Mouse (Mus musculus): ENCODE results near the gene Camkmt. TPM values are rescaled to one million over a fixed set of nuclear protein-coding genes. Genes with fewer than 3 reads are reported as not detected.

Gene Camkmt
- polyA plus RNA-seq, 1 experiment = 6.7 TPM

DNA sequence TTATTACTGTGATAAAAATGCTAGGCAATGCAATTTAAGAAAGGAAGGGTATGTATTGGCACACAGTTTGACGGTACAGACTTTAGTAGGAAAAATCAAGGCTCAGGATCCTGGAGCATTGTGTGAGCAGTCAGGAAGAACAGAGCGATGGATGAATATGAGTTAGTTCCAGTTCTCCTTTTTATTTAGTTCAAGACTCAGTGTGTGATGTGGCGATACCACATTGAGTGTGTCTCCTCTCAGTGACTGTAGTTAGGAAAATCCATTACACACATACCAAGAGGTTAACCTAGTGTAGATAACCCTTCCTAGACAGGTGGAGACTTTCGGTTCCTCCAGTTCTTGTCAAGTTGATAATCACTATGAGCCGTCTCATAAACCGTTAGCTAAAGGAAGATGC lies 1.4 kb downstream of the Camkmt start:
- DNase-seq (ENCODE audit: low read depth) = no peak

DNA sequence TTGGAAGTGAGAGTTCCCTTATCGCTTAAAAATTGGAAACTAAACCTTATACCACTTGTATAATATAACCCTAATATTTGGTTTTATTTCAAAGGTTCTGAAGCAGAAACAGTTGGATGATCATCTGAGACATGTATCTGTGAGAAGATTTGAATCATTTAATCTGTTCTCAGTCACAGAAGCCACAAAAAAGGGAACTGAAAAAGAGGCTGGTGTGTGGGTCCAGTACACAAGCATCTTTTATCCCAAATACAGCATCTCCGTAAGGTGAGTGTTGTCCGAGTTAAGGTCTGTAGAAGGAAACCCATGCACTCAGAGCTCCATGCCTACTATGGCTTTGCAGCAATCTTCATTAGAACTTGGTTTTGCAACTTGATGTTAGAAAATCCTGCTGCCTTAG lies 6.0 kb downstream of the Camkmt start:
- no peak for DNase-seq (ENCODE audit: low read depth)
- TF ChIP-seq POLR2A (IDR thresholded peaks at IDR 0.05; ENCODE audit: borderline replicate concordance, extremely low read depth, insufficient read depth, insufficient read length, poor library complexity, severe bottlenecking) = no peak
- no peak for TF ChIP-seq CTCF (IDR thresholded peaks at IDR 0.05; ENCODE audit: borderline replicate concordance, extremely low read depth, insufficient read depth, insufficient read length)

More for the DNA sequence above, 1.4 kb downstream of the Camkmt start:
- TF ChIP-seq CTCF (IDR thresholded peaks at IDR 0.05; ENCODE audit: borderline replicate concordance, extremely low read depth, insufficient read depth, insufficient read length) = no peak

DNA sequence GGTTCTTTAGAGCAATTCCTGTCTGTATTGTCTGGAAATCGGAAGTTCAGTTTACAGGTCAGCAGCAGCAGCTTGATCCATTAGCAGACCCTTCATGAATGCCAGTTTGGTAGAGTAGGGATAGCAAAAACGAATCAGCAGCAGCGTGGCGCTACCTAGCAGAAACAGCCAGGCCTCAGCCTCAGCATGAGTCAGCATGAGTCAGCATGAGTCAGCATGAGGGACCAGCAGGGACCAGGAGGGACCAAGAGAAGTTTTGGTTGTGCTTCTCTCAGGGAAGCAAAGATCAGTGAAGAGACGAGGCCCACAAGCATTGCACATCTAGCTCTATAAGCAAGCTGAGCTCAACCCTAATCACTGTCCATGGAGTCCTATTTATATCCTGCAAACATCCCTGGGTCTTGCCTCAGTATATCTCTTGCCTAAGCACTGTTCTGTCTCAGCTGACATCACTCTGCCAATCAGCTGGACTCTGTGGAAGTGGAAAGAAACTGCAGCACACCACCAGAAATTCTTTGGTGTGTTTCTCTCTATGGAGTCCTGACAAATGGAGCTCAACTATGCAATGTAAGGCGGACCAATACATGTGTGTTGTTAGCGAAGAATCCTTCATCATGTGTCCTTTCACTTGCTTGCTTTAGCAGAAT lies 8.4 kb downstream of the Camkmt start:
- no peak for DNase-seq (ENCODE audit: low read depth)
- TF ChIP-seq CTCF (IDR thresholded peaks at IDR 0.05; ENCODE audit: borderline replicate concordance, extremely low read depth, insufficient read depth, insufficient read length) (no peak), POLR2A (IDR thresholded peaks at IDR 0.05; ENCODE audit: borderline replicate concordance, extremely low read depth, insufficient read depth, insufficient read length, poor library complexity, severe bottlenecking) (no peak)

DNA sequence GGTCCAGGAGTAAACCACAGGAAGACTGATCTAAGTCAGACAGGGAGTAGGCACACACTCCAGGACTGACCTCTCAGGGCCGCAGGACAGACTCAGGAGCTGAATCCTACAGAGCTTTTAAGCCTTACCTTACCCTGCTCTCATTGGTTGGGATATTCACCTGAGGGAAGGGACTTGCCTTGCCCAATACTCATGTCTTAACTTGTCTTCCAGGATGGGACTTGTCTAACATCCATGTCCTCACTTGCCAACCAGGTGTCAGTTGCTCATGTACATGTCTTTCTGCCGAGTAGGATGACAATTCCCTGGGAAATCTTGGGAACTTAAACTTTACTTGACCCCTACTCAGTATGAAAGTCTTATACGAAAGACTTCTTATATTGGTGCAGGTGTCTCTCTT lies 9.9 kb downstream of the Camkmt start:
- TF ChIP-seq CTCF (IDR thresholded peaks at IDR 0.05; ENCODE audit: borderline replicate concordance, extremely low read depth, insufficient read depth, insufficient read length) (no peak), POLR2A (IDR thresholded peaks at IDR 0.05; ENCODE audit: borderline replicate concordance, extremely low read depth, insufficient read depth, insufficient read length, poor library complexity, severe bottlenecking) (no peak)

DNA sequence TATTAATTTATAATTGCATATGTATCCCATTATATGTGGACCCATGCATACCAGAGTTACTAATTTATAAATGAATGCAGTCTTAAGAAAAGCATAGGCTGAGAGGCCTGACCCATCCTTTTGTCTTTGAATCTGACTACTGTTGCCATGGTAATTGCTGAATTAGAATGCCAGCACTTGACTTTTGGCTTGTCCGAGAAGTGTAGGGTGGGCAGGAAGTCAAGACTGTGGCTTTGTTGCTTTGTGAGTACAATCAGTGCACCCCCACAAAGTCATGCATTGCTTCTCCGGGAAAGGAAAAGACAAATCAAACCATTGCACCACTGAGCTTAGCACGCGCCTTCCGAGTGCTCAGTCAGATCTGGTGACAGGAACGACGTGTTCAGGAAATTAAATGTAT lies 11.4 kb downstream of the Camkmt start:
- DNase-seq (ENCODE audit: low read depth) = no peak
- TF ChIP-seq CTCF (IDR thresholded peaks at IDR 0.05; ENCODE audit: borderline replicate concordance, extremely low read depth, insufficient read depth, insufficient read length) = no peak
- no peak for TF ChIP-seq POLR2A (IDR thresholded peaks at IDR 0.05; ENCODE audit: borderline replicate concordance, extremely low read depth, insufficient read depth, insufficient read length, poor library complexity, severe bottlenecking)

More for the DNA sequence above, 9.9 kb downstream of the Camkmt start:
- no peak for DNase-seq (ENCODE audit: low read depth)

- no peak for DNase-seq (ENCODE audit: low read depth)
- no peak for TF ChIP-seq POLR2A (IDR thresholded peaks at IDR 0.05; ENCODE audit: borderline replicate concordance, extremely low read depth, insufficient read depth, insufficient read length, poor library complexity, severe bottlenecking)
- no peak for TF ChIP-seq CTCF (IDR thresholded peaks at IDR 0.05; ENCODE audit: borderline replicate concordance, extremely low read depth, insufficient read depth, insufficient read length)
These were observed 13.0 kb downstream of the Camkmt start for GRCm38 (mm10) chr17:85103310-85103709.

- DNase-seq (ENCODE audit: low read depth) = no peak
- TF ChIP-seq CTCF (IDR thresholded peaks at IDR 0.05; ENCODE audit: borderline replicate concordance, extremely low read depth, insufficient read depth, insufficient read length) = no peak
- TF ChIP-seq POLR2A (IDR thresholded peaks at IDR 0.05; ENCODE audit: borderline replicate concordance, extremely low read depth, insufficient read depth, insufficient read length, poor library complexity, severe bottlenecking) = no peak
These were observed 20.3 kb downstream of the Camkmt start for GRCm38 (mm10) chr17:85110640-85111039.

DNA sequence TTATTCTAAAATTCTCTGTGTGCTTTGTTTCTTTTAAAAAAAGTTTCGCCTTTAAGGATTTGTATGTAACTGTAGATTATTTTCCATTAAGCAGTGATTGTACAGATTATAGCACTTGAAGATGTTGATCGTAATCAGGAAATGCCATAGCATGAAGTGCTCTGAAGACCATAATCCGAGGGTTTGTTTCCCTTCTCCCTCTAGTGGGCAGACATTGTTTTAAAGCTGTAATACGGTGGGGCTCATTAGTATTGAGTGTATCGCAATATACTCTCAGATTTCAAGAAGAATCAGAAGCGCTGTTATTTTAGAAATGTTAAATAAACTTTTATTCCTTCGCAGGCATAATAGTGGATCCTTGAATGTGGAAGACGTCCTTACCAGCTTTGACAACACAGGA lies 23.1 kb downstream of the Camkmt start:
- no peak for DNase-seq (ENCODE audit: low read depth)
- TF ChIP-seq POLR2A (IDR thresholded peaks at IDR 0.05; ENCODE audit: borderline replicate concordance, extremely low read depth, insufficient read depth, insufficient read length, poor library complexity, severe bottlenecking) = no peak
- peak; percentile 11; the same call in 1 of the 2 replicates for TF ChIP-seq CTCF (IDR thresholded peaks at IDR 0.05; ENCODE audit: borderline replicate concordance, extremely low read depth, insufficient read depth, insufficient read length)

DNA sequence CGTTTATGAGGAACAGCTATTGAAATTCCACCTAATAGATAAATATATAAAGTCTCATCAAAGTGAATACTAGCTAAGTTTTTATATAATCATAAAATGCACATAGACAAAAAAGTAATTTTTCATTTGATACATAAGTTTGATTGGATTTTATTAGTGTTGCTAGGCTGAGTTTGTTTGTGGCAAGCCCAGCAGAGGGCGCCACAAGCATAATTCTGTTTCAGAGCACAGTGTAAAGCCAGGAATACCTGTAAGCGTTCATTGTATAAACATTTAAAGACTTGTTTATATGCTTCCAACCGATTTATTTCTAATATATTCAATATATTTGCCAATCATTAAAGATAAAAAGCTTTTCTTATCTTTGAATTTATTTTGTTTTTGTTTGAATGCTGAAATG lies 26.3 kb downstream of the Camkmt start:
- TF ChIP-seq POLR2A (IDR thresholded peaks at IDR 0.05; ENCODE audit: borderline replicate concordance, extremely low read depth, insufficient read depth, insufficient read length, poor library complexity, severe bottlenecking) (no peak), CTCF (IDR thresholded peaks at IDR 0.05; ENCODE audit: borderline replicate concordance, extremely low read depth, insufficient read depth, insufficient read length) (peak; percentile 76; the same call in 1 of the 2 replicates)
- peak; percentile 81 for DNase-seq (ENCODE audit: low read depth)

DNA sequence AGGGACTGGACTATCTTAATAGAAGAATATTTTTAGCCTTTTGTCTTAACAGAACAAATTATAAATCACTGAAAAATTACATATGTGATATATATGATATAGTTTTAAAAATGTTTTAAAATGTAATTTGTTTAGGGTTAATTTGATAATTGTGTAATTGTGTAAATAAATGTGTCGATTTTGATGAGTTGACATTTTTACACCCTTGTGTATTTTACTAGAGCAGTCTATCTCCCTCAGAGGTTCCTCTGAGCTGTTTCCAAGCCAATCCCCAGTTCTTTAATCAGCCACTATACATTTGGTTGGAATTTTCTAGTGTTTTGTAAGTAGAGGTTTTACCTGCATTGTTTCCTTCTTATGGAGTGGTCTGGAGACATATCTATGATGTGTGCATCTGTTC lies 48.0 kb downstream of the Camkmt start:
- TF ChIP-seq CTCF (IDR thresholded peaks at IDR 0.05; ENCODE audit: borderline replicate concordance, extremely low read depth, insufficient read depth, insufficient read length) (no peak), POLR2A (IDR thresholded peaks at IDR 0.05; ENCODE audit: borderline replicate concordance, extremely low read depth, insufficient read depth, insufficient read length, poor library complexity, severe bottlenecking) (no peak)
- DNase-seq (ENCODE audit: low read depth) = no peak

- TF ChIP-seq POLR2A (IDR thresholded peaks at IDR 0.05; ENCODE audit: borderline replicate concordance, extremely low read depth, insufficient read depth, insufficient read length, poor library complexity, severe bottlenecking) (no peak), CTCF (IDR thresholded peaks at IDR 0.05; ENCODE audit: borderline replicate concordance, extremely low read depth, insufficient read depth, insufficient read length) (no peak)
These were observed 51.3 kb downstream of the Camkmt start for GRCm38 (mm10) chr17:85141621-85142020.

GRCm38 (mm10) chr17:85142495-85143111 lies 52.3 kb downstream of the Camkmt start:
- DNase-seq (ENCODE audit: low read depth) = no peak
- TF ChIP-seq POLR2A (IDR thresholded peaks at IDR 0.05; ENCODE audit: borderline replicate concordance, extremely low read depth, insufficient read depth, insufficient read length, poor library complexity, severe bottlenecking) (no peak), CTCF (IDR thresholded peaks at IDR 0.05; ENCODE audit: borderline replicate concordance, extremely low read depth, insufficient read depth, insufficient read length) (no peak)

More at GRCm38 (mm10) chr17:85141621-85142020, 51.3 kb downstream of the Camkmt start:
- no peak for DNase-seq (ENCODE audit: low read depth)

Measured in brain, embryonic 14.5 days (tissue).